9 mouse cellular contexts compared by ENCODE assay signal in genomic region chr2:180346820-180347497, GRCm38 (mm10). TPM values are rescaled to one million over a fixed set of nuclear protein-coding genes. Genes with fewer than 3 reads are reported as not detected.
DNase-seq lines count a peak whose midpoint lies in the region; ATAC-seq and TF ChIP-seq lines count a peak whose summit lies in the region.
"Had no signal": no experiment of that assay in that cellular context is flagged by ENCODE, and none has a peak within 500 bp of the region (broad histone marks: within the 10 kb centered on the region; RNA-seq: fewer than 3 reads in every experiment).

No protein-coding gene starts in this region.

- H3K36me3 ChIP-seq in ES-Bruce4 (ENCODE audit: control insufficient read depth, insufficient read depth, low read length, poor library complexity, severe bottlenecking), result no peaks in the 10 kb centered on the region
- H3K36me3 ChIP-seq in forebrain, embryonic 13.5 days (ENCODE audit: poor library complexity, severe bottlenecking), result no peaks in the 10 kb centered on the region
- no peaks in the 10 kb centered on the region for H3K36me3 ChIP-seq in liver, postnatal 0 days (replicated peaks; ENCODE audit: insufficient read depth, low read length)
- no peaks in the 10 kb centered on the region for H3K36me3 ChIP-seq in neural tube, embryonic 14.5 days (ENCODE audit: control insufficient read depth, insufficient read depth, low read length)
- H3K36me3 ChIP-seq in testis, adult 2 months (ENCODE audit: control insufficient read depth, insufficient read depth, low read length), result no peaks in the 10 kb centered on the region
- H3K36me3 ChIP-seq: liver, embryonic 15.5 days had no signal

- H3K27ac ChIP-seq in ES-Bruce4 (ENCODE audit: insufficient read depth, low read length), result no peak overlapping the region
- no peak overlapping the region for H3K27ac ChIP-seq in forebrain, embryonic 13.5 days
- no peak overlapping the region for H3K27ac ChIP-seq in liver, postnatal 0 days (ENCODE audit: low read depth)
- H3K27ac ChIP-seq in neural tube, embryonic 14.5 days (ENCODE audit: low read depth, low read length), result no peak overlapping the region
- H3K27ac ChIP-seq in testis, adult 2 months (ENCODE audit: control insufficient read depth, insufficient read depth, low read depth, low read length), result no peak overlapping the region
- H3K27ac ChIP-seq: liver, embryonic 15.5 days had no signal

- intact Hi-C loops in heart, postnatal 14 days (cut with DNase I), result loop anchor here (1.0 kb wide), 1 partner anchor 71 kb away; no protein-coding TSS in a partner anchor

- ATAC-seq in forebrain, embryonic 13.5 days, result peak; percentile 85
- ATAC-seq in liver, postnatal 0 days, result peak; percentile 62
- peak; percentile 61; the same call in 1 of the 2 replicates for ATAC-seq in neural tube, embryonic 14.5 days (ENCODE audit: low read depth)

- WGBS in forebrain, embryonic 13.5 days, result 28% methylated on average over 9 of the region's 9 CpGs
- 24% methylated on average over 9 of the region's 9 CpGs for WGBS in liver, postnatal 0 days (ENCODE audit: insufficient replicate concordance)
- WGBS in neural tube, embryonic 14.5 days, result 27% methylated on average over 9 of the region's 9 CpGs

- DNase-seq in c-Kit-positive CD71-positive TER-119-positive erythroid progenitor cells, embryonic 14.5 days (ENCODE audit: low spot score), result peak; percentile 69
- peak; percentile 80 to 84 for DNase-seq in heart, postnatal 14 days
- peak; percentile 84 to 88 for DNase-seq in kidney, postnatal 4 days
- DNase-seq in liver, postnatal 0 days, result peak; percentile 85

- no peak for TF ChIP-seq POLR2A in ES-Bruce4 (IDR thresholded peaks at IDR 0.05; ENCODE audit: insufficient read depth, low read length)
- no peak for TF ChIP-seq POLR2A in testis, adult 2 months (IDR thresholded peaks at IDR 0.05; ENCODE audit: control insufficient read depth, low read depth, low read length)

- TF ChIP-seq CTCF in ES-Bruce4 (IDR thresholded peaks at IDR 0.05; ENCODE audit: low read depth, low read length), result peak; percentile 86
- TF ChIP-seq CTCF in liver, postnatal 0 days (IDR thresholded peaks at IDR 0.05; ENCODE audit: low read depth), result peak; percentile 95
- peak; percentile 89 for TF ChIP-seq CTCF in testis, adult 2 months (IDR thresholded peaks at IDR 0.05; ENCODE audit: control insufficient read depth, insufficient read depth, insufficient replicate concordance, low read depth, low read length)

- H3K27me3 ChIP-seq in ES-Bruce4 (ENCODE audit: control insufficient read depth, insufficient read depth, low read length, poor library complexity, severe bottlenecking), result no peaks in the 10 kb centered on the region
- peaks cover 5% of the 10 kb centered on the region; the same call in 1 of the 2 replicates for H3K27me3 ChIP-seq in forebrain, embryonic 13.5 days
- no peaks in the 10 kb centered on the region for H3K27me3 ChIP-seq in liver, postnatal 0 days (ENCODE audit: insufficient read depth, low read length)
- no peaks in the 10 kb centered on the region for H3K27me3 ChIP-seq in neural tube, embryonic 14.5 days (ENCODE audit: control insufficient read depth, insufficient read depth, low read length)
- H3K27me3 ChIP-seq in testis, adult 2 months (ENCODE audit: control insufficient read depth, insufficient read depth, low read length), result no peaks in the 10 kb centered on the region

- H3K4me3 ChIP-seq in ES-Bruce4 (ENCODE audit: low read depth, low read length), result no peak overlapping the region
- no peak overlapping the region for H3K4me3 ChIP-seq in forebrain, embryonic 13.5 days
- no peak overlapping the region for H3K4me3 ChIP-seq in liver, postnatal 0 days (ENCODE audit: low read depth, low read length)
- no peak overlapping the region for H3K4me3 ChIP-seq in neural tube, embryonic 14.5 days (ENCODE audit: low read depth, low read length)
- H3K4me3 ChIP-seq in testis, adult 2 months (ENCODE audit: control insufficient read depth, low read depth, low read length), result no peak overlapping the region
- H3K4me3 ChIP-seq: liver, embryonic 15.5 days had no signal

- no peaks in the 10 kb centered on the region for H3K9me3 ChIP-seq in ES-Bruce4 (replicated peaks; ENCODE audit: control insufficient read depth, insufficient read depth, low read length, poor library complexity, severe bottlenecking)
- H3K9me3 ChIP-seq in forebrain, embryonic 13.5 days (replicated peaks), result no peaks in the 10 kb centered on the region
- no peaks in the 10 kb centered on the region for H3K9me3 ChIP-seq in liver, postnatal 0 days (ENCODE audit: low read length)
- H3K9me3 ChIP-seq in neural tube, embryonic 14.5 days (ENCODE audit: control insufficient read depth, low read length), result no peaks in the 10 kb centered on the region
- H3K9me3 ChIP-seq: liver, embryonic 15.5 days had no signal

- no peaks in the 10 kb centered on the region for H3K4me1 ChIP-seq in ES-Bruce4 (ENCODE audit: control insufficient read depth, insufficient read depth, low read length)
- H3K4me1 ChIP-seq in forebrain, embryonic 13.5 days, result no peaks in the 10 kb centered on the region
- 0 out of 2 replicates have a peak, but pooled peaks cover 3% of the 10 kb centered on the region for H3K4me1 ChIP-seq in liver, postnatal 0 days (ENCODE audit: insufficient read depth)
- no peaks in the 10 kb centered on the region for H3K4me1 ChIP-seq in neural tube, embryonic 14.5 days (ENCODE audit: control insufficient read depth, insufficient read depth, low read length)
- no peaks in the 10 kb centered on the region for H3K4me1 ChIP-seq in testis, adult 2 months (ENCODE audit: control insufficient read depth, insufficient read depth, low read length)

- TF ChIP-seq EP300 in ES-Bruce4 (IDR thresholded peaks at IDR 0.05; ENCODE audit: insufficient read depth, low read depth, low read length), result 0 out of 2 replicates have a peak, but pooled peaks have one; percentile 11
- TF ChIP-seq EP300 in liver, postnatal 0 days (IDR thresholded peaks at IDR 0.05; ENCODE audit: low read depth), result no peak

- no peak overlapping the region for H3K9ac ChIP-seq in ES-Bruce4 (ENCODE audit: low read depth, poor library complexity, severe bottlenecking)
- no peak overlapping the region for H3K9ac ChIP-seq in forebrain, embryonic 13.5 days
- no peak overlapping the region for H3K9ac ChIP-seq in liver, postnatal 0 days (replicated peaks)
- H3K9ac ChIP-seq in neural tube, embryonic 14.5 days (replicated peaks; ENCODE audit: low read depth, low read length), result no peak overlapping the region
- H3K9ac ChIP-seq: liver, embryonic 15.5 days had no signal

- no peak overlapping the region for H3K4me2 ChIP-seq in forebrain, embryonic 13.5 days
- no peak overlapping the region for H3K4me2 ChIP-seq in liver, postnatal 0 days (ENCODE audit: low read depth, low read length)
- H3K4me2 ChIP-seq in neural tube, embryonic 14.5 days (ENCODE audit: low read depth, low read length), result no peak overlapping the region
- H3K4me2 ChIP-seq: liver, embryonic 15.5 days had no signal

RNA-seq across cellular contexts. Expression of gene Gata5, which starts 12.5 kb away (rescaled TPM):
- polyA plus RNA-seq in ES-Bruce4 (2011; ENCODE audit: insufficient read depth, insufficient read length, low read depth, missing spikeins), result 0.53 TPM in 1 of 2 replicates, not detected in the other
- polyA plus RNA-seq in forebrain, embryonic 13.5 days (2015; fragmentation: Nextera tagmentation; extraction: Ambion mirVana), result not detected in 2 replicates
- 1 to 10 TPM; 1.0 to 1.2 TPM for total RNA-seq in heart, postnatal 14 days (2021)
- polyA plus RNA-seq in liver, postnatal 0 days (2015; fragmentation: Nextera tagmentation; extraction: Ambion mirVana), result 0.08 and 0.11 TPM in 2 replicates
- polyA plus RNA-seq in neural tube, embryonic 14.5 days (2014; fragmentation: Nextera tagmentation; extraction: Ambion mirVana), result not detected in 2 replicates
- polyA plus RNA-seq in testis, adult 2 months (2012; rRNA removed), result 0.10 TPM in 2 replicates

RNA-seq across cellular contexts. Expression of gene Rbbp8nl, which starts 57.3 kb away (rescaled TPM):
- 1.7 and 1.8 TPM in 2 replicates for polyA plus RNA-seq in ES-Bruce4 (2011; ENCODE audit: insufficient read depth, insufficient read length, low read depth, missing spikeins)
- not detected in 2 replicates for polyA plus RNA-seq in forebrain, embryonic 13.5 days (2015; fragmentation: Nextera tagmentation; extraction: Ambion mirVana)
- not detected for total RNA-seq in heart, postnatal 14 days (2021)
- polyA plus RNA-seq in liver, postnatal 0 days (2015; fragmentation: Nextera tagmentation; extraction: Ambion mirVana), result not detected in 2 replicates
- not detected in 2 replicates for polyA plus RNA-seq in neural tube, embryonic 14.5 days (2014; fragmentation: Nextera tagmentation; extraction: Ambion mirVana)
- polyA plus RNA-seq in testis, adult 2 months (2012; rRNA removed), result 0.08 TPM in 1 of 2 replicates, not detected in the other
- polyA plus RNA-seq: liver, embryonic 15.5 days had no signal
